Mouse (Mus musculus): ENCODE measurements around the gene Mxra7. TPM values are rescaled to one million over a fixed set of nuclear protein-coding genes. Genes with fewer than 3 reads are reported as not detected.

Mxra7 gene
- not detected for total RNA-seq (2023)

GRCm38 (mm10) chr11:116827534-116828165 lies at the start of gene Mxra7:
TSS of gene Mxra7 (minus strand) at chr11:116828046.

GRCm38 (mm10) chr11:116852891-116853511 lies 25.2 kb upstream of the Mxra7 start, which contains the start of gene Srsf2:
TSS of gene Srsf2 (minus strand) at chr11:116853094.

GRCm38 (mm10) chr11:116852291-116852890 lies 24.5 kb upstream of the Mxra7 start, which contains the start of gene Mfsd11:
TSS of gene Mfsd11 (plus strand) at chr11:116852440.

GRCm38 (mm10) chr11:116843261-116844233 lies 15.7 kb upstream of the Mxra7 start, which contains the start of the genes Mettl23 and Jmjd6:
TSS of gene Mettl23 (plus strand) at chr11:116843278.
TSS of gene Jmjd6 (minus strand) at chr11:116843449.

GRCm38 (mm10) chr11:116775407-116775806 lies 52.4 kb downstream of the Mxra7 start, which contains the start of gene St6galnac1:
TSS of gene St6galnac1 (minus strand) at chr11:116775507.

Other genes starting within 250 kb of the Mxra7 start
- gene Ube2o, start 246.6 kb downstream of the Mxra7 start, total RNA-seq (2023): 10 to 100 TPM; 27.6 to 31.7 TPM
- gene Aanat, start 241.6 kb downstream of the Mxra7 start, total RNA-seq (2023): not detected
- 100 to 1,000 TPM in 1 of 2 experiments, 10 to 100 TPM in 1; 96.6 to 100 TPM for gene Rhbdf2, start 201.0 kb downstream of the Mxra7 start, total RNA-seq (2023)
- not detected for gene Prcd, start 174.5 kb downstream of the Mxra7 start, total RNA-seq (2023)
- not detected for gene Cygb, start 173.7 kb downstream of the Mxra7 start, total RNA-seq (2023)
- not detected for gene St6galnac1, start 52.5 kb downstream of the Mxra7 start, total RNA-seq (2023)
- gene Mettl23, start 15.2 kb upstream of the Mxra7 start, total RNA-seq (2023): 10 to 100 TPM; 65.5 to 81.6 TPM
- 10 to 100 TPM; 70.9 to 79.8 TPM for gene Jmjd6, start 15.4 kb upstream of the Mxra7 start, total RNA-seq (2023)
- gene Mfsd11, start 24.4 kb upstream of the Mxra7 start, total RNA-seq (2023): 10 to 100 TPM; 18.3 to 29.8 TPM
- 100 to 1,000 TPM; 377 to 380 TPM for gene Srsf2, start 25.0 kb upstream of the Mxra7 start, total RNA-seq (2023)
- gene Mgat5b, start 90.8 kb upstream of the Mxra7 start, total RNA-seq (2023): not detected

Data from B cell, adult 67 days (primary cell).